8 mouse cellular contexts compared by ENCODE assay signal in genomic region chr19:46348761-46349458, GRCm38 (mm10). TPM values are rescaled to one million over a fixed set of nuclear protein-coding genes. Genes with fewer than 3 reads are reported as not detected.
DNase-seq lines count a peak whose midpoint lies in the region; ATAC-seq lines count a peak whose summit lies in the region.

No protein-coding gene starts in this region.

- peak overlapping the region; percentile 67 for H3K4me3 ChIP-seq in intestine, embryonic 16.5 days (ENCODE audit: low read length)

- ATAC-seq in granulocyte monocyte progenitor cell, adult 5-6 weeks (replicated peaks; ENCODE audit: poor library complexity, severe bottlenecking): peak; percentile 65
- peak; percentile 80 for ATAC-seq in intestine, embryonic 16.5 days
- peak; percentile 56 for ATAC-seq in megakaryocyte-erythroid progenitor cell, adult 5-6 weeks (replicated peaks; ENCODE audit: low FRiP score, low TSS enrichment, poor library complexity, severe bottlenecking)

- H3K4me1 ChIP-seq in intestine, embryonic 16.5 days (ENCODE audit: control insufficient read depth, insufficient read depth, low read length): peaks cover 15% of the 10 kb centered on the region

- peak; percentile 91 for DNase-seq in 3134 (ENCODE audit: extremely low read depth, insufficient read length, low spot score)
- peak; percentile 88 to 94 for DNase-seq in adrenal gland, adult (ENCODE audit: inconsistent age in 2 of 2, low spot score in 1 of 2)
- DNase-seq in embryo, embryonic 9.5 days (ENCODE audit: extremely low spot score): peak; percentile 73
- peak; percentile 90 to 94 for DNase-seq in left cerebral cortex, postnatal 36 days (ENCODE audit: low spot score in 2 of 2)
- peak; percentile 88 for DNase-seq in right cerebral cortex, postnatal 14 days

- WGBS in intestine, embryonic 16.5 days: under 1% methylated on average over 78 of the region's 78 CpGs

- H3K9ac ChIP-seq in intestine, embryonic 16.5 days (ENCODE audit: low read depth, low read length): peak overlapping the region; percentile 82

- peak overlapping the region; percentile 8 for H3K27ac ChIP-seq in intestine, embryonic 16.5 days (ENCODE audit: low read length)

- intact Hi-C loops in left cerebral cortex, postnatal 36 days (cut with DNase I): loop anchor here (2.0 kb wide), 1 partner anchor 30 kb away; no protein-coding TSS in a partner anchor

- peak overlapping the region; percentile 86 for H3K4me2 ChIP-seq in intestine, embryonic 16.5 days (ENCODE audit: low read depth, low read length)

- H3K9me3 ChIP-seq in intestine, embryonic 16.5 days (ENCODE audit: control insufficient read depth, low read length): no peaks in the 10 kb centered on the region

- H3K36me3 ChIP-seq in intestine, embryonic 16.5 days (ENCODE audit: control insufficient read depth, insufficient read depth, low read length): no peaks in the 10 kb centered on the region

- no peaks in the 10 kb centered on the region for H3K27me3 ChIP-seq in intestine, embryonic 16.5 days (replicated peaks; ENCODE audit: control insufficient read depth, insufficient read depth, low read length)

RNA-seq across cellular contexts. Expression of gene 2310034G01Rik, which starts 1.2 kb away (rescaled TPM):
- total RNA-seq in granulocyte monocyte progenitor cell, adult 5-6 weeks (2014; fragmentation: Nextera tagmentation): 2.3 and 5.6 TPM in 2 replicates
- total RNA-seq in granulocyte monocyte progenitor cell, adult 5-6 weeks (2017): 1.4 and 2.3 TPM in 2 replicates
- polyA plus RNA-seq in intestine, embryonic 16.5 days (2015; fragmentation: Nextera tagmentation; extraction: Ambion mirVana): 1.3 and 1.5 TPM in 2 replicates
- total RNA-seq in left cerebral cortex, postnatal 36 days (2021): under 1 TPM; 0.62 to 0.68 TPM
- total RNA-seq in megakaryocyte-erythroid progenitor cell, adult 5-6 weeks (2014; fragmentation: Nextera tagmentation): 0.55 TPM in 1 of 2 replicates, not detected in the other
- 0.56 TPM in 1 of 2 replicates, not detected in the other for total RNA-seq in megakaryocyte-erythroid progenitor cell, adult 5-6 weeks (2017)

RNA-seq across cellular contexts. Expression of gene Mfsd13a, which starts 8.0 kb away (rescaled TPM):
- 71.4 and 82.0 TPM in 2 replicates for total RNA-seq in granulocyte monocyte progenitor cell, adult 5-6 weeks (2014; fragmentation: Nextera tagmentation)
- total RNA-seq in granulocyte monocyte progenitor cell, adult 5-6 weeks (2017): 15.7 and 18.7 TPM in 2 replicates
- polyA plus RNA-seq in intestine, embryonic 16.5 days (2015; fragmentation: Nextera tagmentation; extraction: Ambion mirVana): 16.2 and 16.3 TPM in 2 replicates
- total RNA-seq in left cerebral cortex, postnatal 36 days (2021): 10 to 100 TPM; 25.6 to 27.8 TPM
- total RNA-seq in megakaryocyte-erythroid progenitor cell, adult 5-6 weeks (2014; fragmentation: Nextera tagmentation): 15.0 and 16.5 TPM in 2 replicates
- 1.3 and 1.7 TPM in 2 replicates for total RNA-seq in megakaryocyte-erythroid progenitor cell, adult 5-6 weeks (2017)

RNA-seq across cellular contexts. Expression of gene Cuedc2, which starts 10.4 kb away (rescaled TPM):
- total RNA-seq in granulocyte monocyte progenitor cell, adult 5-6 weeks (2014; fragmentation: Nextera tagmentation): 104 and 108 TPM in 2 replicates
- total RNA-seq in granulocyte monocyte progenitor cell, adult 5-6 weeks (2017): 158 and 161 TPM in 2 replicates
- polyA plus RNA-seq in intestine, embryonic 16.5 days (2015; fragmentation: Nextera tagmentation; extraction: Ambion mirVana): 127 and 132 TPM in 2 replicates
- 100 to 1,000 TPM; 166 to 216 TPM for total RNA-seq in left cerebral cortex, postnatal 36 days (2021)
- 58.5 and 61.2 TPM in 2 replicates for total RNA-seq in megakaryocyte-erythroid progenitor cell, adult 5-6 weeks (2014; fragmentation: Nextera tagmentation)
- 100 and 121 TPM in 2 replicates for total RNA-seq in megakaryocyte-erythroid progenitor cell, adult 5-6 weeks (2017)

RNA-seq across cellular contexts. Expression of gene Fbxl15, which starts 20.9 kb away (rescaled TPM):
- total RNA-seq in granulocyte monocyte progenitor cell, adult 5-6 weeks (2014; fragmentation: Nextera tagmentation): 0.53 TPM in 1 of 2 replicates, not detected in the other
- total RNA-seq in granulocyte monocyte progenitor cell, adult 5-6 weeks (2017): 2.4 and 3.3 TPM in 2 replicates
- 17.3 and 18.9 TPM in 2 replicates for polyA plus RNA-seq in intestine, embryonic 16.5 days (2015; fragmentation: Nextera tagmentation; extraction: Ambion mirVana)
- 10 to 100 TPM; 26.7 to 28.7 TPM for total RNA-seq in left cerebral cortex, postnatal 36 days (2021)
- 4.7 TPM in 1 of 2 replicates, not detected in the other for total RNA-seq in megakaryocyte-erythroid progenitor cell, adult 5-6 weeks (2014; fragmentation: Nextera tagmentation)
- 0.42 and 2.5 TPM in 2 replicates for total RNA-seq in megakaryocyte-erythroid progenitor cell, adult 5-6 weeks (2017)

RNA-seq across cellular contexts. Expression of gene Psd, which starts 22.0 kb away (rescaled TPM):
- not detected in 2 replicates for total RNA-seq in granulocyte monocyte progenitor cell, adult 5-6 weeks (2014; fragmentation: Nextera tagmentation)
- total RNA-seq in granulocyte monocyte progenitor cell, adult 5-6 weeks (2017): not detected in 2 replicates
- 13.2 and 13.6 TPM in 2 replicates for polyA plus RNA-seq in intestine, embryonic 16.5 days (2015; fragmentation: Nextera tagmentation; extraction: Ambion mirVana)
- total RNA-seq in left cerebral cortex, postnatal 36 days (2021): 100 to 1,000 TPM; 614 to 671 TPM
- total RNA-seq in megakaryocyte-erythroid progenitor cell, adult 5-6 weeks (2014; fragmentation: Nextera tagmentation): 3.4 and 7.1 TPM in 2 replicates
- 0.99 TPM in 1 of 2 replicates, not detected in the other for total RNA-seq in megakaryocyte-erythroid progenitor cell, adult 5-6 weeks (2017)

Comparison
In these comparisons a context has a peak if more than half of its experiments do, and no peak if none do; other contexts are left out.
1. Peak in every context shown above with its lines: DNase-seq, ATAC-seq, H3K4me3 ChIP-seq and H3K27ac ChIP-seq.